Mouse (Mus musculus): ENCODE results near the gene Rwdd2a. TPM values are rescaled to one million over a fixed set of nuclear protein-coding genes. Genes with fewer than 3 reads are reported as not detected.
"Not testable (repeated sequence)": the region's sequence is repeated elsewhere in the genome, so short reads cannot be mapped to it uniquely, and the experiment has no call there.

Gene Rwdd2a
- total RNA-seq, 2 experiments from 2014 or later = 0.32 to 0.69 TPM

GRCm38 (mm10) chr9:86587019-86587795 lies 15.4 kb downstream of the Rwdd2a start:
- DNase-seq = no peak
- intact Hi-C loops (cut with DNase I) = no loop called here

- intact Hi-C loops (cut with DNase I) = loop anchor here (1.0 to 2.0 kb wide), 2 partner anchors 153 to 206 kb away; no protein-coding TSS in a partner anchor
- no peak for DNase-seq
Observed at GRCm38 (mm10) chr9:86592676-86593668, 21.2 kb downstream of the Rwdd2a start.

DNA sequence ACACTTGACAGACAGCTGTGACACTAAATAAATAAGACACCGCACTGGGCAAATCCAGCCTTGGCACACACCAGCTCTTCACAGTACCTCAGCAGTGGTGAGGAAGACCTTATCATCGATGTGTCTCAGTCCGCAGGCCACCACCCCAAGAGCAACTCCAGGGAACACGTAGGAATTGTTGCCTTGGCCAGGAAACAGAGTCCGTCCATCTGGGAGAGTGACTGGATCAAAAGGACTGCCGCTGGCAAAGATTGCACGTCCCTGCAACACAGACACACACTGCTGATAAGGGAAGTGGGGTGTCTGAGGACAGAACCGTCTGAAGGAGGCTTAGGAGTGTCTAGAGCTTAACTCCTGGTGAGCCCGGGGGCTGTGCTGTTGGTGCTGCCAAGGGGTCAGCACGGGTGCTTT lies 22.6 kb downstream of the Rwdd2a start:
- intact Hi-C loops (cut with DNase I) = not testable (repeated sequence)
- DNase-seq = peak in 1 of 2 experiments; percentile 28

- DNase-seq; intact Hi-C loops (cut with DNase I): not testable (repeated sequence)
Observed at GRCm38 (mm10) chr9:86596983-86597382, 25.2 kb downstream of the Rwdd2a start.

- DNase-seq = peak in 1 of 2 experiments; percentile 9
Observed at GRCm38 (mm10) chr9:86599723-86600303, 28.0 kb downstream of the Rwdd2a start.

GRCm38 (mm10) chr9:86605776-86606175 lies 34.0 kb downstream of the Rwdd2a start:
- intact Hi-C loops (cut with DNase I) = no loop called here
- DNase-seq = no peak

More at GRCm38 (mm10) chr9:86599723-86600303, 28.0 kb downstream of the Rwdd2a start:
- intact Hi-C loops (cut with DNase I) = no loop called here

DNA sequence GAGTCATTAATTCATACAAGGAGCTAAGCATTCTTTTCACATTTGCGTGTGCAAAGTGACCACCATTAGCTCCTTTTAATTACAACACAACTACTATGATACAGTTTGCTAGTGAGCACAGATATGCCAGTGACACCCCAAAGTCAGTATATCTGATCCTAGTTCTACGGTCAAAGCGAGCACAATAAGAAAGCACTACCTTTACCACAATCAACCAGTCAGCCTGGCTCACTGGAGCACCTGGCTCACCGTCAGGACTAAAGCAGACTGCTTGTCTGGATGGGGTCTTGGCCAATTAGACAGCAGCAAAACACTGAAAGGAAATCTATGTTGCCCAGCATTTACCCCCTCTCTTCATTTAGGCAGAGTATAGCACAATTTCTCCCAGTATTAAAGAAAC lies 40.3 kb downstream of the Rwdd2a start:
- intact Hi-C loops (cut with DNase I) = no loop called here
- no peak for DNase-seq

DNA sequence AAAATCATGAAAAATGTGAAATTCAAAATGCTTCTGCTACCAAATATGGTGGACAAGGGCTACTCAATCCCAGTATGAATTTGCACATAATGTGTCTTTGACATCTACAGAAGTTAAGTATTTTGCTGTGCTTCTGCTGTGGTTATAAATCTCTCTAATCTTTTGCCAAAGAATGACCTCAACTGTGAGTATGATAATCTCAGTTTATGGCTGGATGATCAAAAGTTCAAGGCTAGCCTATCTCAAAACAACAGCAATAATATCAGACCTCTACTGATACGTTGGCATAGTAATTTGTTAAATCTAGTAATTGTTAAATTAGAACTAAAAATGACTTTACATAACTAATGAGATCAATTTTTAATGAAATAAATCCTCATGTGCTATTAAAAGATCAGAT lies 44.0 kb downstream of the Rwdd2a start:
- DNase-seq = no peak
- intact Hi-C loops (cut with DNase I) = no loop called here

- DNase-seq = no peak
- intact Hi-C loops (cut with DNase I) = no loop called here
Observed at GRCm38 (mm10) chr9:86617837-86618492, 46.2 kb downstream of the Rwdd2a start.

- no peak for DNase-seq
- intact Hi-C loops (cut with DNase I) = no loop called here
Observed at GRCm38 (mm10) chr9:86619341-86620139, 47.7 kb downstream of the Rwdd2a start.

- DNase-seq = no peak
- intact Hi-C loops (cut with DNase I) = no loop called here
Observed at GRCm38 (mm10) chr9:86622062-86622461, 50.3 kb downstream of the Rwdd2a start.

GRCm38 (mm10) chr9:86624039-86624438 lies 52.2 kb downstream of the Rwdd2a start:
- DNase-seq = no peak
- intact Hi-C loops (cut with DNase I) = no loop called here

Other genes with a start within 250 kb of the Rwdd2a start
- 1 to 10 TPM; 1.9 to 2.7 TPM for gene Ube2cbp, start 107.0 kb upstream of the Rwdd2a start, total RNA-seq (2021)
- gene Dop1a, start 104.8 kb upstream of the Rwdd2a start, total RNA-seq (2021) = 10 to 100 TPM; 23.4 to 26.8 TPM
- 10 to 100 TPM; 10.6 to 12.3 TPM for gene Pgm3, start 149 bp upstream of the Rwdd2a start, total RNA-seq (2021)
- 10 to 100 TPM; 63.4 to 69.7 TPM for gene Me1, start 124.0 kb downstream of the Rwdd2a start, total RNA-seq (2021)
- gene Prss35, start 171.7 kb downstream of the Rwdd2a start, total RNA-seq (2021) = 1 to 10 TPM; 1.6 to 2.5 TPM